Mouse (Mus musculus): Measurements from ENCODE around the gene Lime1.

Lime1 gene

DNA sequence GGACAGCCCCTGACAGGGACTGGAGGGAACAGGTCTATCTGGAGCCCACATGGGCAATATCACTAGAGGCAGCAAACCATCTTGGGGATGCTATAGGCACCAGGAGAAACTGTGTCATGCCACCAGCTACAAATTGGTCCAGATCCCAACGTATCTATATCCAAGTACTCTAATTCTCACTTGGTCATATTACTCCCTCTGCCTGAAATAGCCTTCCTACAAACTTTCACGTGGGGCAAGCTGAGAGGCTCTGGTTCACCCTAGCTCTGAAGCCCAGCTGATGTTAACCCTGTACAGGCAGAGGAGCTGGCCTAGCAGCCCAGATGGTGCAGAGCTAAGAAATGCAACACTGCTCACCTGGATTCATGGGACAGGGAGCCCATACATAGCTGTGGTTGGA is 11.7 kb downstream of the Lime1 start:
- DNase-seq, result no peak

DNA sequence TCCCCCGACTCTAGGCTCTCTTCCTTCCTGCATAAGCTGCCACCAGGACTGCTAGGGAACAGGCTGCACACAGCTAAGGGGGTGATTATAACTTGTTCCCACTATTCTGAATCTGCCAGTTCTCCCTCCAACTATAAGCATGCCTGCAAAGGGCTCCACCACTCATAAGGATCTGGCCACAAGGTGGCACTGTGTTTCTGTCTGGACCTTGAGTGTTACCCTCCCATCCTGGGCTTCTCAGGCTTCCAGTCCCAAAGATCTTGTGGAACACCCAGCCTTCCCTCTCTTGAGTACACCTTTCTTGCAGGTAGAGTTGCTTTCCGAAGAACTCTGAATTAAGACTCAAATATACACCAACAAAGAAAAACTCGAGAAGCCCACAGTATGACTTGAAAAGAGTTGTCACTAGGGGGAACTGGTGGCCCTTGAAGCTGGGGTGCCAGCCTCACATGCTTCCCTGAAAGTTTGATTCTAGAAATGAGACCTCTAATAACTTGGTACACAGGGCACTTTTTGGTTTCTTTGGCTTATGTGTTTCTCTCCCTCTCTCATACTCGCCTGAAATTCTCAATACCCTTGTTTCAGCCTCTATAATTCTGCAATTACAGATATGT is 12.8 kb downstream of the Lime1 start:
- DNase-seq, result peak; percentile 88 to 95

DNA sequence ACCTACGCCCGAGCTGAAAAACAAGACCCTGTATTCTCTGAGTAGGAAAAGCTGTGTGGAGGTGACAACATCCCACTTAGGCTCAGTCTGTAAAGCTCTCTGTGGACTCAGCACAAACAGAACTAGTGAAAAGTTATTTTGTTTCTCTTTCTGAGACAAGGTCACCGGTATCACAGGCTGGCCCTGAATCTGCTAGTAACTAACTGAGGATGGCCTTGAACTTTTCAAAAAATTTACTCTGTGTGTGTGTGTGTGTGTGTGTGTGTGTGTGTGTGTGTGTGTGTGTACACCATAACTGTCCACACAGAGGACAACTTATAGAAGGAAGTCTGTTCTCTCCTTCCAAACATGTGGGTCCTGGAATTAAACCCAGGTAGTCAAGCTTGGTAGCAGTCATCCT is 14.2 kb downstream of the Lime1 start:
- no peak for DNase-seq

DNA sequence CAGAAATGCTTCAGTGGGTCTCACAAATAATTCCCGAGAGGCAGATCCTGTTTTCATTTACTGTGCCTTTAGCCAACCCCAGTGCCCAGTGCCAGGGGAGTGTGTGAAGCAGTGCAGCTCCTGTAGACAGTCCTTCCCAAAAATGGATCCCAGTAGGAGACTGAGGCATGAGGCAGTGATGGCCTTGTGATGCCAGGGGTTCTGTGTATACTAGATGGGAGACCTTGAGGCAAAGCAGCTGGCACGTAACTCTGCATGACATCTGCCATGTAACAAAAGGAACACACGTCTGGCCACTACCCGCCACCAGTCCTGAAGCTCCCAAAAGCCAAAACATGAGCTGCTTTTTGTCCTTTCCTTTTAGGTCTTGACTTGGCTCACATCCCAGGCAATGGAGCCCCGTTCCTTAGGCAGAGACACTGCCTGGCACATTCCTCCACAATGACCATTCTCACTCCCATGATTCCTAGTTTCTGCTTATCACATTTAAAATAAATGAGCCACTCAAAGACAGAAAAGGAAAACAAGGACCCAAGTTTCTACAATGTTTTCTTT is 17.4 kb downstream of the Lime1 start:
- no peak for DNase-seq

DNA sequence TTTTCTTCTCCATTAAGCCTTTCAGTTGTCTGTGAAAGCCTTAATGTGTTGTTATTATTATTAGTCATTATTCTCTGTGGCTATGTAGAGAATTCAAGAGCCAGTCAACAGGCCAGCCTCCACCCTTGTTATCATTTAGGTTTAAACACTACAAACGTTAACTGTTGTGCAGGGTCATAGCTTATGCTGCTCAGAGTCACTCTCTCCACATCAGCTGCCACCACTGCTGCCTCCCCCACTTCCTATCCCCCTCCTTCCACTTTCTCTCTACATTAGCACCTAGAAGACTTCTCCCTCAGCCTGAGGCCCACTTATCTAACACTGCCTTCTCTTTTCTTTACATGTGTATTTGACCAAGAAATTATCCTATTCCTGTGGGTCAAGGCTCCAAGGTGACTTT is 21.6 kb downstream of the Lime1 start:
- no peak for DNase-seq

DNA sequence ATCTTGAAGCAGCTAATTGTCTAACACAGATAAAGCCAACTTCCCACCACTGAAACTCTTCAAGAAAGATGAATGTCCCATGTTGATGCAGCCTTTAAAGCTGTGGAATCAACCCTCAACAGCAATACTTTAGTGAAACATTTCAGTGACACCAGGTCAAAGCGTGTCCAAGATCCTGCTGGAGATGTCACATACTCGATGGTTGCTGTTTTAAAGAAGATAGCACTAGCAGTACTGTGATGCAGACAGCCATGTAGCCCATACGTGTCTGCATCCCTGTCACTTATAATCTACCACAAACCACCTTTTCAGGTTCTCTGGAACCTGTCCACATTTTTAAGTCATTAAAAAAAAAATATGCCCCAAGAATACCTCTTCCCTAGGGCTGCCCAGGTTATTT is 23.8 kb downstream of the Lime1 start:
- no peak for DNase-seq

DNA sequence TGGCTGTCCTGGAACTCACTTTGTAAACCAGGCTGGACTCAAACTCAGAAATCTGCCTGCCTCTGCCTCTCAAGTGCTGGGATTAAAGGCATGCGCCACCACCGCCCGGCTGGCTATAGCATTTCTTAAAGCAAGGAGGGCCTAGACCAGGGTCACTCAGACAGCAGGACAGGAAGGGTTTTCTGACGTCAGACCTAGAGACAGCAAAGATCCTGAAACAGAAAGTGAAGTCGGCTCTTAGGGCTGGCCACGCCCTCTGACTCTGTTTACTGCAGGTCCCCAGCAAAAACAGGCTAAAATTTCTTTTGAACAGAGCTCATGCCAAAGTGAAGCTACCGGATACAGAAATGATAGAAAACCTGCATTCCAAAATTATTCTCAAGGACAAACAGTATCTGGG is 29.8 kb downstream of the Lime1 start:
- DNase-seq, result no peak

DNA sequence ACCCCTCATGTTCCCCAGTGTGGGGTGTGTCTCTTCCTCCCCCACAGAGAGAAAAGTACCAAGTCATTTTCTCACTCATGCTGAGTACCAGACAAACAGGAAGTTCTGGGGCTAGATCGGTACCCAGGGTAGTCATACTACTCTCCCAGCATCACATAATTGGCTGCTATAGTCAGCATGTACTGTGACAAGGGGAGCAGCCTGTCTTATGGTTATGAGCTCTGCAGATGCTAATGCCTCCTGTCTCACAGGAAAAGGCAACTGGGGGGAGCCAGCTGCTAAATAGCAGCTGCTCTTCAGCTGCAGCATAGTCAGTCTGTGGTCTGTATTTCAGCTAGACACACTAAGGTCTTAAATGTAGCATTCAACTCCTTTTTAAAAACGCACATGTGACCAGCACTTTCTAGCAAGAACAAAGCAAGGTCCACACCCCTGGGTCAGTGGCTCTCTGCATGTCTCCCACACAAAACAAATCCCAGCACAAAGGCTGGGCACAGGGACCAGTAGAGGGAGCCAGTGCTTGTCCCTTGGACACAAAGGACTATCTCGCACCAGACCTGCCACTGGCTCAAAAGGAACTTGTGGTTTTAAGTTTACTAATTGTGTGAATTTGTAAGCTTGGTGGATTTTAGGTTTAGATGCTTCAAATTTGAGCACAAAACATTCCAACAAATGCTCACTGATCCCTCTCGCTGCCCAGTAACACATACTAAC is 31.0 kb downstream of the Lime1 start:
- DNase-seq, result peak; percentile 83 to 86

DNA sequence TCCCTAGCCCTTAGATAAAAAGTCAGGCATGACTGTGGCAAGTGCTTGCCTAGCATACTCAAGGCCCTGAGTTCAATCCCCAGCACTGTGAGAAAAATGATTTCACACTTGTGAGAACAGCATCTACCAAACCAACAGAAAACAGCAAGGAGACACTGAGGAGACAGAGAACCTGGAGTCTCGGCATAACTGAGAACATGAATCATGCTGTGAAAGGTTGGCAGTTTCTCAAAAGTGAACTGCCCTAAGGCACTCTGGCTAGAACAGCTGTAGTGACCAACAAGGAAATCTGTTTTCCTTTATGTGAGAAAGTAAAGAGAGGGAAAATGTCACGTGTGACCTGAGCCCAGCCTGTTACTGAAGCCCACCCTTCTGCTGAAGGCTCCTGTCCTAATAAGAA is 33.3 kb downstream of the Lime1 start:
- DNase-seq, result no peak

DNA sequence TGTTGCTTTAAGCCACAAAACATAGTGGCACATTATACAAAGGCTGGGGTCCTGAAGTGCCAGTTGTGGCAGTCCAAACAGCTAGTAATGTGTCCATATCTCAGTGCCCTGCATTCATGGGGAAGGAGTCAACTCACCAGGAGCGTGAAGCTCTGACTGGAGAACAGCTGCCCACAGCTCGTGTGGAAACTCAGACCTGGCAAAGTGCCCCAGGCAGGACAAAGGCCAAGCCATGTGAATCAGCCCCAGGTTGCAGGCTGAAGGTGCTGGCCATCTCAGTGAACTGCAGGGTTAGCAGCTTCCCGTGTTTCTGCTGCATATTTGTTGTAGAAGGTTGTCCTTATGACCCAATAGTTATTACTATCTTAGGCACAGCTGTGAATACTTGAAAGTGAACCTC is 36.1 kb downstream of the Lime1 start:
- DNase-seq, result peak; percentile 89 to 90

DNA sequence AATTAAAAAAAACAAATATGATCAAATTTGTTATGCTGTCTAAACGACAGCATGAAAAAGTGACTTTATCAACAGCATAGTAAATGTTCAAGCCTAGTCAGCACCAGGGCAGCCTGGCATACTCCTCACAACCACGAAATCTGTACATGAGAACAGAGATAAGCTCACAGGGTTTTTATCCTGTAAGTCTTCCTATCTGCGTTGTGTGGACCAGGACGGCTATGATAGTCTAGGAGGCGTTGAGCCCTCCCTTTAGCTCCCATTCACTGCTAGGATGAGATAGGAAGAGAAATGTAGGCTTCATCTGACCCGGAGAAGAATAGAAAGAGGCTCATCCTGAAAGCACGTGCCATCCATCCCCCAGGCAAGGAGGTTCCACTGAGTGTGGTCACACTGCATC is 39.5 kb downstream of the Lime1 start:
- no peak for DNase-seq

DNA sequence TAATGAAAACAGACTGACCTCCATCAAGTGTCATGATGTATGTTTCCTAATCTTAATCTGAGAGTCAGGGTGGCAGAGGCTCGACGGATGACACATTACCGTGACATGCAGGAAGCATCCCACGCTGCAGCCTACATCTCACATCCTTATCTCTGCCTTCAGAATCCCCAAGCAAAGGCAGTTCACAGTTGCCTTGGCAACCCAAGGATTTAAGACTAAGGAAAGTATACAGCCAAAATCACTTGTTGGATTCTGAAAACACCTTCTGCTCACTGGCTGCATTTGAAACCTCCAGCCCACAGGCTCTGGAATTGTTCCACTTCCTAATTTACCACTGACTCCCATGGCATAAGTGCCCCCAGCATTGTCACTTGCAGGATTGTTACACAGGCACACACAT is 40.5 kb downstream of the Lime1 start:
- no peak for DNase-seq

DNA sequence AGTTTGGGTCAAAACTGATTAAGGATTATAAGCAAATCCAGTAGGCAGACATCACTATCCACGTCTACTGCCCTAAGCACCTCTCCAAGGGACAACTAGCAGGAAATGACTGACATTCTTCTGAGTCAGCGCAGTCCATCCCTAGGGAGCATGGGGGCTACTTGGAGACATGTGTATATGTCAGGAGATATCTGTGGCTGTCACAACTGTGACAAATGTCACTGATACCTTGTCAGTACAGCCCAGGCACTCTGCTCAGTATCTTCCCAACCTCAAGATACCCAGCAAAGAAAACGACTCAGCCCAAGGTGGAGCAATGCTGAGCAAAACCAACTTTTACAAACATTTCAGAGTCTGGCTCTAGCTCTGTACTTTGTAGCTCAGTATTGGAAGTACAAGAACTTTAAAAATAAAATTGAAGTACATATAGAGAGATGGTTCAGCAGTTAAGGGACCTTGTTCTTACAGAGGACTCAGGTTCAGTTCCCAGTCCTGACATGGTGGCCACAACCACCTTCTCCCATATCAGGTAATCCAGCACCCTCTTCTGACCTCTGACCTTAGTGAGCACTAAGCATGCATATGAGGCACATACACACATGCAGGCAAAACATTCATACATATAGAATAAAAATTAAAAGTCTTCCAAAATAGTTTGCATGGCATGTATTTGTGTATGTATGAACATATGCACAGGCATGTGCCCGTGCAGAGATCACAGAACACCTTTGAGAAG is 41.2 kb downstream of the Lime1 start:
- DNase-seq, result peak in 1 of 2 experiments; percentile 16

DNA sequence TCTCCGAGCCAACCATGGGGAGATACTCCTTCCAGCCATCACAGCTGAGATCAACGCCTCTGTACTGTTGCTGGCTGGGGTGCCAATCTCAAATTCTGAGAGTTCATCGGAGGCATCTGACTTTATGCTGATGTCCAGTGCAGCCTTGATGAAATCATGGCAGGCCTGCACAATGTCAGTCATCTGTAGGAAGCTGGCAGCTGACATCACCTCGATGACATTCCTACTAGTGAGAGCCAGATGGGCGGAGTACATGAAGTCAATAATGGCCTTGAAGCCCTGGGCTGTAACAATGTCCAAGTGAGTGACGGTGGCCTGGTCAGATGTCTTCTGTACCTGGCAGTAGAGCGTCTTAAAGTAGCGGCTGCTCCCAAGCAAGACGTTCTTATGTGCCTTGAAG is 44.0 kb downstream of the Lime1 start:
- DNase-seq, result no peak
